Mouse (Mus musculus): ENCODE measurements around the gene Luc7l. TPM values are rescaled to one million over a fixed set of nuclear protein-coding genes. Genes with fewer than 3 reads are reported as not detected.
A peak's percentile ranks its signal among the peaks of the same experiment; 100 is the strongest.
"Not testable (repeated sequence)": the region's sequence is repeated elsewhere in the genome, so short reads cannot be mapped to it uniquely, and the experiment has no call there.

Gene Luc7l
- polyA plus RNA-seq, 1 experiment from 2014 or later, result 110 TPM

DNA sequence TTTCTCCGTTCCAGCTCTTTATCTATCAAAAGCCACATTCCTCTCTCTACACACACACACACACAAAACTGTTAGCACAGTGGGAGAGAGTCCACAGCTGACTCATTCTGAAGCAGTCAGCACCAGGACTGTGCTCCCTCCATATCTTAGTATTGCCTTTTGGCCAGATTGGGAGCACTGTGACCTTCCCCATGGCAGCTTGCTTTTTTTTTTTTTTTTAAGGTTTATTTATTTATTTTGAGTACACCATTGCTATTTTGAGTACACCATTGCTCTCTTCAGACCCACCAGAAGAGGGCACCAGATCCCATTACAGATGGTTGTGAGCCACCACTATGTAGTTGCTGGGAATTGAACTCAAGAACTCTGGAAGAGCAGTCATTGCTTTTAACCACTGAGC lies 16.2 kb downstream of the Luc7l start:
- H3K4me3 ChIP-seq (ENCODE audit: low read depth, low read length), result no peak overlapping the region
- H3K27me3 ChIP-seq (replicated peaks; ENCODE audit: control insufficient read depth, insufficient read depth, low read length), result no peaks in the 10 kb centered on the region
- H3K27ac ChIP-seq (ENCODE audit: low read depth, low read length), result no peak overlapping the region
- no peak overlapping the region for H3K9ac ChIP-seq (ENCODE audit: low read depth, low read length)
- DNase-seq (ENCODE audit: low spot score) (no peak), ATAC-seq (replicated peaks; ENCODE audit: low FRiP score) (no peak)
- H3K36me3 ChIP-seq (ENCODE audit: control insufficient read depth, insufficient read depth, low read length), result peaks cover 53% of the 10 kb centered on the region
- 48% methylated on average over 1 of the region's 1 CpGs for WGBS
- no peaks in the 10 kb centered on the region; the same call in 1 of the 2 replicates for H3K4me1 ChIP-seq (replicated peaks; ENCODE audit: control insufficient read depth, insufficient read depth, low read length)
- H3K9me3 ChIP-seq (ENCODE audit: control insufficient read depth, low read length), result no peaks in the 10 kb centered on the region
- no peak overlapping the region for H3K4me2 ChIP-seq

DNA sequence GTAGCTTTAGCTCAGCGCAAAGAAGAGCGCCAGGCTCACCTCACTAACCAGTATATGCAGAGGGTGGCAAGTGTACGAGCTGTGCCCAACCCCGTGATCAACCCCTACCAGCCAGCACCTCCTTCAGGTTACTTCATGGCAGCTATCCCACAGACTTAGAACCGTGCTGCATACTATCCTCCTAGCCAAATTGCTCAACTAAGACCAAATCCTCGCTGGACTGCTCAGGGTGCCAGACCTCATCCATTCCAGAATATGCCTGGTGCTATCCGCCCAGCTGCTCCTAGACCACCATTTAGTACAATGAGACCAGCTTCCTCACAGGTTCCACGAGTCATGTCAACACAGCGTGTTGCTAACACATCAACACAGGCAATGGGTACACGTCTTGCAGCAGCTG lies 16.9 kb downstream of the Luc7l start:
- not testable (repeated sequence) for H3K9me3 ChIP-seq (ENCODE audit: control insufficient read depth, low read length); H3K9ac ChIP-seq (ENCODE audit: low read depth, low read length); H3K27me3 ChIP-seq (replicated peaks; ENCODE audit: control insufficient read depth, insufficient read depth, low read length); H3K4me1 ChIP-seq (replicated peaks; ENCODE audit: control insufficient read depth, insufficient read depth, low read length); DNase-seq (ENCODE audit: low spot score); H3K4me2 ChIP-seq; ATAC-seq (replicated peaks; ENCODE audit: low FRiP score); H3K4me3 ChIP-seq (ENCODE audit: low read depth, low read length); H3K27ac ChIP-seq (ENCODE audit: low read depth, low read length)
- WGBS, result 94% methylated on average over 10 of the region's 10 CpGs
- peaks cover 48% of the 10 kb centered on the region for H3K36me3 ChIP-seq (ENCODE audit: control insufficient read depth, insufficient read depth, low read length)

DNA sequence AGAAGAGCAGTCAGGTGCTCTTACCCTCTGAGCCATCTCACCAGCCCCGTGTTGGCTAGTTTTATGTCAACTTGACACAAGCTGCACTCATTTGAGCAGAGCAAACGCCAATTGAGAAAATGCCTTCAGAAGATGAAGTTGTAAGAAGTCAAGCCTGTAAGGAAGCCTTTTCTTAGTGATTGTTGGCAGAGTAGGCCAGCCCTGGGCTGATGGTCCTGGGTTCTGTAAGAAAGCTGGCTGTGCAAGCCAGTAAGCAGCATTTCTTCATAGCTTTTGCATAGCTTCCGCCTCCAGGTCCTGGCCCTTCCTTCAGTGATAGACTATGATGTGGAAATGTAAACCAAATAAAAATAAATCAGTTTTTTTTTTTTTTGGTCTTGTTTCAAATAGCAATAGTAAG lies 19.9 kb downstream of the Luc7l start:
- Histone ChIP-seq H3K4me1 (replicated peaks; ENCODE audit: control insufficient read depth, insufficient read depth, low read length) (no peaks in the 10 kb centered on the region), H3K4me3 (ENCODE audit: low read depth, low read length) (no peak overlapping the region), H3K9me3 (ENCODE audit: control insufficient read depth, low read length) (no peaks in the 10 kb centered on the region), H3K36me3 (ENCODE audit: control insufficient read depth, insufficient read depth, low read length) (peaks cover 47% of the 10 kb centered on the region), H3K27ac (ENCODE audit: low read depth, low read length) (no peak overlapping the region), H3K27me3 (replicated peaks; ENCODE audit: control insufficient read depth, insufficient read depth, low read length) (no peaks in the 10 kb centered on the region), H3K4me2 (no peak overlapping the region), H3K9ac (ENCODE audit: low read depth, low read length) (no peak overlapping the region)
- DNase-seq (ENCODE audit: low spot score) (no peak), ATAC-seq (replicated peaks; ENCODE audit: low FRiP score) (no peak)
- WGBS, result 88% methylated on average over 3 of the region's 3 CpGs

DNA sequence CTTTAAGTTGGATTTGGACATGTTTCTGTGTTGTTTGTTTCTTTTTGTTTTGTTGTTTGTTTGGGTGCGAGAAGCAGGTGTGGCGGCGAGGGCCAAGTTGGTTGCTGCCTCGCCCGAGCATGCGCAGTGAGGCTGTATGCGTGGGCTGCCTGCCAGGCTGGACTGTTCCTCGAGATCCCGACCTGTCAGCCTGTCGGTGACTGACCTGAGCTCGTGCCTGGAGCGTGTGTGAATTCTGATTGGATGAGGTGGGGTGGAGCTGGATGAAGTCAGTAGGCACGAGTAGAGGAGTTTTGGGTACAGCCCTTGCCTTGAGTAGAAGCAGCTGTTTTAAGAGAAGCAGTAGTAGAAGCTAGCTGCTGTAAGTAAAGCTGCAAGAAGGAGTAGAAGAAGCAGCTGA lies 23.2 kb downstream of the Luc7l start:
- no peak for ATAC-seq (replicated peaks; ENCODE audit: low FRiP score)
- WGBS, result 87% methylated on average over 13 of the region's 13 CpGs

DNA sequence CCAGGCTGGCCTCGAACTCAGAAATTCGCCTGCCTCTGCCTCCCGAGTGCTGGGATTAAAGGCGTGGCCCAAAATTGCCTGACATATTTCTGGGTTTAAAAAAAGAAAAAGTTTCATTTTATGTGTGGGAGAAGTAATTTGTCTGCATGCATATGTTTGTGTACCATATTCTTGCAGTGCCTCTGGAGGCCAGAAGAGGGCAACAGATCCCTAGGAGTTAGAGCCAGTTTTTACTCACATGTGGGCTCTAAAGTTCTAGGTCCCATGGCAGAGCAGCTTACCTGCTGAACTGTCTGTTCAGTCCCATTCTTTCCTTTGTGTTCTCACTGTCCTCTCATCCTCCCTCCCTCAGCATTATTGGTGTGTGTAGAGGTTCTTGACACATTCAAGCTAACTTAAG lies 24.0 kb downstream of the Luc7l start:
- H3K36me3 ChIP-seq (ENCODE audit: control insufficient read depth, insufficient read depth, low read length), result peaks cover 56% of the 10 kb centered on the region
- no peak for DNase-seq (ENCODE audit: low spot score)

More for the DNA sequence above, 23.2 kb downstream of the Luc7l start:
- no peak overlapping the region for H3K4me3 ChIP-seq (ENCODE audit: low read depth, low read length)
- H3K36me3 ChIP-seq (ENCODE audit: control insufficient read depth, insufficient read depth, low read length), result peaks cover 56% of the 10 kb centered on the region
- H3K27me3 ChIP-seq (replicated peaks; ENCODE audit: control insufficient read depth, insufficient read depth, low read length), result no peaks in the 10 kb centered on the region
- no peaks in the 10 kb centered on the region for H3K4me1 ChIP-seq (replicated peaks; ENCODE audit: control insufficient read depth, insufficient read depth, low read length)
- H3K9ac ChIP-seq (ENCODE audit: low read depth, low read length), result no peak overlapping the region
- no peaks in the 10 kb centered on the region for H3K9me3 ChIP-seq (ENCODE audit: control insufficient read depth, low read length)
- no peak overlapping the region for H3K4me2 ChIP-seq
- DNase-seq (ENCODE audit: low spot score), result no peak
- H3K27ac ChIP-seq (ENCODE audit: low read depth, low read length), result no peak overlapping the region

DNA sequence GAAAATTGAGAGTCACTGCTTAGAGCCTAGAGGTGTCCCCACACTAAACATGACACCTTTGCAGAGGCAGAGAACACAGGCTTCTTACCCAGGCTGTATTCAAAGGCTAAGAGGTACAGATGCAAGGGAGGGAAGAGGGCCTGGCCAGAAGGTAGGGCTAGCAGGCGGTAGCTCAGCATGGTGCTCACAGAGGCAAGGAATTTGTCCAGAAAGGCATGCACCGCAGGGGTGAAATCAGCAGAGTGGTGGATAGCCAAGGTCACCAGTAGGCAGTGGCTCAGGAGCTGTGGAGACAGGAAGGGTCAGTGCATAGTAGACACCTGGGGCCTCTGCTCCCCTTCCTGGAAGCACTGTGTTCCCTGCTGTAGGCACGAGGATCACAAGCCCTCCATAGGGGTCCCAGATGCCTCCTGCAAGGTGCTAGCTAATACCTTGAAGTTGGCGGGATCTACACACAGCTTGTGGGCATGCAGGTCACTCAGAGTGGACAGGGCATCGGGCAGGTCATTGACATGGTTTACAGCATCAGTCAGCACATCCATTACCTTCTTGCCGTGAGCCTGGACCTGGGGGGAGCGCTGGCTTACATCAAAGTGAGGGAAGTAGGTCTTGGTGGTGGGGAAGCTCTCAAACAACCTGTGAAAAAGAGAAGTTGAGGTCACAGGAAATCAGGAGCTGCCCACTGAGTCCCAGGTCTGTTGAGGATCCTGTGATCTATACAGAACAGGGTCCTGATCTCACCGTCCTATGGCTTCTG lies 33.7 kb downstream of the Luc7l start:
- H3K9me3 ChIP-seq (ENCODE audit: control insufficient read depth, low read length), result peaks cover 2% of the 10 kb centered on the region
- H3K4me2 ChIP-seq, result no peak overlapping the region
- H3K9ac ChIP-seq (ENCODE audit: low read depth, low read length), result no peak overlapping the region
- no peak overlapping the region for H3K27ac ChIP-seq (ENCODE audit: low read depth, low read length)
- peaks cover 61% of the 10 kb centered on the region for H3K36me3 ChIP-seq (ENCODE audit: control insufficient read depth, insufficient read depth, low read length)
- ATAC-seq (replicated peaks; ENCODE audit: low FRiP score), result no peak
- H3K4me3 ChIP-seq (ENCODE audit: low read depth, low read length), result no peak overlapping the region
- no peaks in the 10 kb centered on the region for H3K4me1 ChIP-seq (replicated peaks; ENCODE audit: control insufficient read depth, insufficient read depth, low read length)
- no peak for DNase-seq (ENCODE audit: low spot score)
- 81% methylated on average over 8 of the region's 8 CpGs for WGBS
- H3K27me3 ChIP-seq (replicated peaks; ENCODE audit: control insufficient read depth, insufficient read depth, low read length), result no peaks in the 10 kb centered on the region

More for the DNA sequence above, 24.0 kb downstream of the Luc7l start:
- no peak overlapping the region for H3K4me2 ChIP-seq
- no peak overlapping the region for H3K4me3 ChIP-seq (ENCODE audit: low read depth, low read length)
- 88% methylated on average over 4 of the region's 4 CpGs for WGBS
- no peaks in the 10 kb centered on the region for H3K4me1 ChIP-seq (replicated peaks; ENCODE audit: control insufficient read depth, insufficient read depth, low read length)
- H3K9ac ChIP-seq (ENCODE audit: low read depth, low read length), result no peak overlapping the region
- no peak for ATAC-seq (replicated peaks; ENCODE audit: low FRiP score)
- no peak overlapping the region for H3K27ac ChIP-seq (ENCODE audit: low read depth, low read length)
- H3K9me3 ChIP-seq (ENCODE audit: control insufficient read depth, low read length), result no peaks in the 10 kb centered on the region
- no peaks in the 10 kb centered on the region for H3K27me3 ChIP-seq (replicated peaks; ENCODE audit: control insufficient read depth, insufficient read depth, low read length)

DNA sequence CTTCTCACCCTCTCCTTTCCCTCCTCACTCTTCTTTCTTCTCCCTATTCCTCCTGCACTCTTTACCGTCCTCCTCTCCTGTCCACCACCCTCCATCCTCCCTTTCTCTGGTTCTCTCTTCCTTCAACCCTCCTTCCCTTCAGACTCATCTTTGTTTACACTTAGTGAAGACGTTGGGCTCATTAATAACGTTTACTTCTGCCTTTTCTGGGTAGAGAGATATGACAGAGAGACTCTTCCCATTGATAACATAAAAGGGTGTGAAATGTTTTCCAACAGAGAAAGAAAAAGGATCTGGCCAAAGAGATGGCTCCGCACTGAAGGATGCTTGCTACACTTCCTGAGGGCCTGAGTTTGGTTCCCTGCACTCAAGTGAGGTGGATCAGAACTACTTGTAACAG lies 36.8 kb downstream of the Luc7l start:
- H3K9me3 ChIP-seq (ENCODE audit: control insufficient read depth, low read length), result peaks cover 8% of the 10 kb centered on the region
- H3K4me1 ChIP-seq (replicated peaks; ENCODE audit: control insufficient read depth, insufficient read depth, low read length), result no peaks in the 10 kb centered on the region
- ATAC-seq (replicated peaks; ENCODE audit: low FRiP score), result no peak
- H3K4me2 ChIP-seq, result no peak overlapping the region
- no peak for DNase-seq (ENCODE audit: low spot score)
- H3K4me3 ChIP-seq (ENCODE audit: low read depth, low read length), result no peak overlapping the region
- 73% methylated on average over 4 of the region's 4 CpGs for WGBS
- H3K27me3 ChIP-seq (replicated peaks; ENCODE audit: control insufficient read depth, insufficient read depth, low read length), result no peaks in the 10 kb centered on the region
- H3K9ac ChIP-seq (ENCODE audit: low read depth, low read length), result no peak overlapping the region
- no peak overlapping the region for H3K27ac ChIP-seq (ENCODE audit: low read depth, low read length)
- peaks cover 37% of the 10 kb centered on the region for H3K36me3 ChIP-seq (ENCODE audit: control insufficient read depth, insufficient read depth, low read length)

DNA sequence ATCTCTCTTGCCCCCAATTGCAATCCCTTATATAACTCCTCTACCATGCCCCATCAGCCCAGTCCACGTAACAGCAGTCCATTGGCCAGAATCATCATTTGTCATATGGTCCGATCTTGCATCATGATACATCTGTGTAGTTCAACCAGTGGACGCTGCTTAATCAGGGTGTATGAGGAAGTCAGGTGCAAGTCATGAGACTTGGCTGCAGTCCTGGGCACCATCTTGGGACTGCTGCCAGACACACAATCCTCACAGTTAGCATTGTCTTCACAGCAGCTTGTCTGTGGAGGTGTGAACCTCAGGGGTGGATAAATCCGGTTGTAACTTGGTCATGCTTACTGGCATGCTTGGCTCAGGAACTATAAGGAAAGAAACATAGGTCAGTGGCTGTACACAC lies 45.6 kb downstream of the Luc7l start:
- not testable (repeated sequence) for DNase-seq (ENCODE audit: low spot score); H3K9ac ChIP-seq (ENCODE audit: low read depth, low read length); H3K4me1 ChIP-seq (replicated peaks; ENCODE audit: control insufficient read depth, insufficient read depth, low read length); H3K36me3 ChIP-seq (ENCODE audit: control insufficient read depth, insufficient read depth, low read length); H3K27ac ChIP-seq (ENCODE audit: low read depth, low read length); H3K9me3 ChIP-seq (ENCODE audit: control insufficient read depth, low read length); H3K4me3 ChIP-seq (ENCODE audit: low read depth, low read length); ATAC-seq (replicated peaks; ENCODE audit: low FRiP score); H3K27me3 ChIP-seq (replicated peaks; ENCODE audit: control insufficient read depth, insufficient read depth, low read length); H3K4me2 ChIP-seq
- WGBS, result 85% methylated on average over 4 of the region's 4 CpGs

DNA sequence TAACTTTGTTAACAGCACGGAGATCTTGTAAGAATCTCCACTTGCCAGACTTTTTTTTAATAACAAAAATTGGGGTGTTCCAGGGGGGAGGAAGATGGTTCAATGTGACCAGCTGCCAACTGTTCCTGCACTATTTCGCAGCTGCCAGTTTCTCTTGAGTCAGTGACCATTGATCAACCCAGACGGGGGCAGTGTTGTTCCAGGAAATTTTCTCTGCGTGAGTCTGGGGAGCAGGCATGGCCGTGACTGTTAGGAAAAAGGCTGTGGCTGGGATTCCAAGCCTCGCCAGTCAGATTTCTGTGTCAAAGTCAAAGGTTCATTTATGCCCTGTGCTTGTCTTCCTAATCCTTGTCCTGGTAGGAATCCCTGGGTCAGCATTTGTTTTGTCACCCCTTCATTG lies 61.6 kb downstream of the Luc7l start:
- Histone ChIP-seq H3K27ac (ENCODE audit: low read depth, low read length) (no peak overlapping the region), H3K9me3 (ENCODE audit: control insufficient read depth, low read length) (no peaks in the 10 kb centered on the region), H3K9ac (ENCODE audit: low read depth, low read length) (no peak overlapping the region), H3K4me3 (ENCODE audit: low read depth, low read length) (no peak overlapping the region), H3K27me3 (replicated peaks; ENCODE audit: control insufficient read depth, insufficient read depth, low read length) (peaks cover 3% of the 10 kb centered on the region; the same call in 1 of the 2 replicates), H3K36me3 (ENCODE audit: control insufficient read depth, insufficient read depth, low read length) (no peaks in the 10 kb centered on the region), H3K4me1 (replicated peaks; ENCODE audit: control insufficient read depth, insufficient read depth, low read length) (no peaks in the 10 kb centered on the region), H3K4me2 (no peak overlapping the region)
- ATAC-seq (replicated peaks; ENCODE audit: low FRiP score) (no peak), DNase-seq (ENCODE audit: low spot score) (peak; percentile 55)
- WGBS, result 15% methylated on average over 6 of the region's 6 CpGs
